Mouse (Mus musculus) kidney, adult 9 months (tissue): Measurements from ENCODE around the gene Ndufb8.
A peak's percentile ranks its signal among the peaks of the same experiment; 100 is the strongest.

ENCODE experiments used
- DNase-seq: peaks from one replicate; pipeline ENCODE4 v3.0.0; 2022

Gene Ndufb8

GRCm38 (mm10) chr19:44525551-44526205 is 29.6 kb downstream of the Ndufb8 start:
- no peak for DNase-seq

GRCm38 (mm10) chr19:44519152-44519551 is 36.1 kb downstream of the Ndufb8 start:
- peak; percentile 74 for DNase-seq

- no peak for DNase-seq
These were observed 37.1 kb downstream of the Ndufb8 start for GRCm38 (mm10) chr19:44517996-44518768.

GRCm38 (mm10) chr19:44515769-44516168 is 39.5 kb downstream of the Ndufb8 start:
- no peak for DNase-seq

- no peak for DNase-seq
These were observed 40.5 kb downstream of the Ndufb8 start for GRCm38 (mm10) chr19:44514521-44515451.

- DNase-seq, result no peak
These were observed 41.2 kb downstream of the Ndufb8 start for GRCm38 (mm10) chr19:44513921-44514482.

GRCm38 (mm10) chr19:44513054-44513833 is 42.0 kb downstream of the Ndufb8 start:
- no peak for DNase-seq

GRCm38 (mm10) chr19:44512601-44513000 is 42.6 kb downstream of the Ndufb8 start:
- DNase-seq, result no peak

- DNase-seq, result peak; percentile 51
These were observed 43.6 kb downstream of the Ndufb8 start for GRCm38 (mm10) chr19:44511451-44512231.

GRCm38 (mm10) chr19:44510534-44511175 is 44.6 kb downstream of the Ndufb8 start:
- DNase-seq, result no peak

- no peak for DNase-seq
These were observed 52.5 kb downstream of the Ndufb8 start for GRCm38 (mm10) chr19:44502741-44503140.

- DNase-seq, result no peak
These were observed 53.3 kb downstream of the Ndufb8 start for GRCm38 (mm10) chr19:44501925-44502324.

GRCm38 (mm10) chr19:44500240-44500639 is 55.0 kb downstream of the Ndufb8 start:
- DNase-seq, result no peak

GRCm38 (mm10) chr19:44498936-44499335 is 56.3 kb downstream of the Ndufb8 start:
- no peak for DNase-seq
